Mouse (Mus musculus) bone marrow, adult 2 months (tissue): ENCODE results near the gene Usp49.
A peak's percentile ranks its signal among the peaks of the same experiment; 100 is the strongest.

Source experiments
- CTCF ChIP-seq: fragments of 200-500 bp; IDR thresholded peaks from 2 replicates; pipeline ENCODE4 v1.5.1; 2011; ENCODE audit warnings: low read length, control low read depth; ENCODE audit not compliant: control insufficient read depth, insufficient read depth
- POLR2A ChIP-seq: fragments of 200-500 bp; IDR thresholded peaks from 2 replicates; pipeline ENCODE4 v1.6.1; 2011; ENCODE audit warnings: low read depth, mild to moderate bottlenecking, control low read depth, low read length, borderline replicate concordance; ENCODE audit not compliant: control insufficient read depth

DNA sequence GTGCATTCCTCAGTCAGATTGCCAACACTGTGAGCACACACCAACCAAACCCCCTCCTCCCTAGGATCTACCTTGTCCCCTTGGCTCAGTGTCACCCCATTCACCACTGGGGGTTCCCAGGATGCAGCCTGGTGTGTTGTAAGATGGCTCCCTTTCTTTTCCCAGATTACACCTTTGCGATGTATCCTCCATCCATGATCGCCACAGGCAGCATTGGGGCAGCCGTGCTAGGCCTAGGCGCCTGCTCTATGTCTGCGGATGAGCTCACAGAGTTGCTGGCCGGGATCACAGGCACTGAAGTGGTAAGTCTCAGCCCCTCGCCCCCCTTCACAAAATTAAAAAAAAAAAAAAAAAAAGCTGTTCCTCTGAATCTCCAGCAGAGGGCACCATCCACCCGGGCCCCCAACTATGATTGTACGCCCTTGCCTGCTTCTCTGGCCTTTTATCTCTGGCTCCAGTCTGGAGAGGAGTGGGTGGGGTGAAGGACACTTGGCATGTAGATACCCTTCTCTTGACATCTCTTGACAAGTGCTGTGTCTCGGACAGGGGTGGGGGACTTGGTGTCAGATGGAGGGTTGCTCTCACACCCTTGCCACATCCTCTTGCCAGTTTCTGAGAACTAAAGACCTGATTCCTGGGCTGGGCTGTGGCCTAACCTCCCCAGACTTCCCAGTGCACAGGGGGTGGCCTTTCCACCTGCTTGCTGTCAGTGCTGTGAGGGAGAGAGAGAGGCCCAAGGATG is 32.5 kb upstream of the Usp49 start:
- TF ChIP-seq CTCF (peak; percentile 69), POLR2A (no peak)
